Mouse (Mus musculus): ENCODE measurements around the gene Cfap61. TPM values are rescaled to one million over a fixed set of nuclear protein-coding genes. Genes with fewer than 3 reads are reported as not detected.
A peak's percentile ranks its signal among the peaks of the same experiment; 100 is the strongest.

Gene Cfap61
- polyA plus RNA-seq, 1 experiment from 2014 or later, result 2.9 TPM

DNA sequence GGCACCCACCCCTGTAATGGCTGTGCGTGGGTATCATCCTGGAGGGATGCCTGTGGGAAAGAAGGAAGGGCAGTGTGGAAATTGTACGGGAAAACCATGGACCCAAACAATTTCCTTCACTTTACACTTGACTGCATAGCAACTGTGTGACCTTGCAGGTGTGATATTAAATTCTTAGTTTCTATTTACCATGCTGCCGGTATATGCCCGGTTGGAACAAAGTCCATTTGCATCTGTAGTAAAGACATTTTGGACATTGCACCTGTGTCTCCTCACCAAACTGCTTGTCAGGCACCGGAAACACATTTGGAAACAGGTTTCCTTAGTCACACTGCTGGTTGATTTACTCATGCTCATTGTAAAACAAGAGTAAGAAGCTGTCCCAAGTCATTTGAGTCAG, 109.1 kb downstream of the Cfap61 start:
- 92% methylated on average over 5 of the region's 5 CpGs for WGBS
- Histone ChIP-seq H3K36me3 (ENCODE audit: control insufficient read depth, insufficient read depth, low read length) (no peaks in the 10 kb centered on the region), H3K4me1 (ENCODE audit: control insufficient read depth, insufficient read depth, low read length) (peaks cover 14% of the 10 kb centered on the region), H3K9me3 (replicated peaks; ENCODE audit: control insufficient read depth, low read length, poor library complexity, severe bottlenecking) (no peaks in the 10 kb centered on the region), H3K4me3 (ENCODE audit: low read depth, low read length) (no peak overlapping the region), H3K27me3 (ENCODE audit: control insufficient read depth, insufficient read depth, low read depth, low read length) (no peaks in the 10 kb centered on the region), H3K9ac (ENCODE audit: low read depth, low read length) (no peak overlapping the region), H3K27ac (ENCODE audit: low read length) (no peak overlapping the region), H3K4me2 (ENCODE audit: low read length) (no peak overlapping the region)
- no peak for ATAC-seq

GRCm38 (mm10) chr2:146044926-146045890, 110.6 kb downstream of the Cfap61 start:
- Histone ChIP-seq H3K4me2 (ENCODE audit: low read length) (peak overlapping the region; percentile 43), H3K4me3 (ENCODE audit: low read depth, low read length) (no peak overlapping the region), H3K36me3 (ENCODE audit: control insufficient read depth, insufficient read depth, low read length) (no peaks in the 10 kb centered on the region), H3K9me3 (replicated peaks; ENCODE audit: control insufficient read depth, low read length, poor library complexity, severe bottlenecking) (no peaks in the 10 kb centered on the region), H3K27me3 (ENCODE audit: control insufficient read depth, insufficient read depth, low read depth, low read length) (no peaks in the 10 kb centered on the region), H3K4me1 (ENCODE audit: control insufficient read depth, insufficient read depth, low read length) (peaks cover 14% of the 10 kb centered on the region), H3K9ac (ENCODE audit: low read depth, low read length) (no peak overlapping the region), H3K27ac (ENCODE audit: low read length) (no peak overlapping the region; the same call in 1 of the 2 replicates)
- ATAC-seq, result peak; percentile 60
- 39% methylated on average over 24 of the region's 24 CpGs for WGBS

DNA sequence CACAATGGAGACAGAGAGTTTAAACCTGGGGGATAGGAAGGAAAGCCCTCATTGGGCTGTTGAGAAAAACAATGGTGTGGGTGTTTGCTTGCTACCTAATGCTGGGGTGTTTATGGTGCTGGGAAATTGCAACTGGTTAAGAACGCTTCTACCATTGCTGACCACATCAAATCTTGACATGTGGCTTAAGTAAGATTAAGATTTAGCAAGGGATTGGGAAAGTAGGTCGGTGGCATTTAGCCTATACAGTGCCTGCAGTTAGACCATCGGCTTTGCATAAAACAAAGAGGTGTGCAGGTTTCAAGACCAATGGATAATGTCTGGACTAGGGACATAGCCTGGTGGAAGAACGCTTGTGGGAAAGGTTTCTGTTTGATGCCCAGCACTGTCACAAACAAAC, 113.1 kb downstream of the Cfap61 start:
- no peaks in the 10 kb centered on the region for H3K27me3 ChIP-seq (ENCODE audit: control insufficient read depth, insufficient read depth, low read depth, low read length)
- H3K4me3 ChIP-seq (ENCODE audit: low read depth, low read length), result no peak overlapping the region
- H3K9me3 ChIP-seq (replicated peaks; ENCODE audit: control insufficient read depth, low read length, poor library complexity, severe bottlenecking), result no peaks in the 10 kb centered on the region
- no peak overlapping the region for H3K9ac ChIP-seq (ENCODE audit: low read depth, low read length)
- no peak overlapping the region for H3K4me2 ChIP-seq (ENCODE audit: low read length)
- no peaks in the 10 kb centered on the region for H3K36me3 ChIP-seq (ENCODE audit: control insufficient read depth, insufficient read depth, low read length)
- 65% methylated on average over 4 of the region's 4 CpGs for WGBS
- H3K27ac ChIP-seq (ENCODE audit: low read length), result no peak overlapping the region
- ATAC-seq, result no peak
- H3K4me1 ChIP-seq (ENCODE audit: control insufficient read depth, insufficient read depth, low read length), result peaks cover 14% of the 10 kb centered on the region

GRCm38 (mm10) chr2:146048221-146048829, 113.7 kb downstream of the Cfap61 start:
- Histone ChIP-seq H3K36me3 (ENCODE audit: control insufficient read depth, insufficient read depth, low read length) (no peaks in the 10 kb centered on the region), H3K4me2 (ENCODE audit: low read length) (peak overlapping the region; percentile 3; the same call in 1 of the 2 replicates), H3K9me3 (replicated peaks; ENCODE audit: control insufficient read depth, low read length, poor library complexity, severe bottlenecking) (no peaks in the 10 kb centered on the region), H3K27ac (ENCODE audit: low read length) (0 out of 2 replicates have a peak overlapping the region, but pooled peaks have one; percentile 6), H3K4me1 (ENCODE audit: control insufficient read depth, insufficient read depth, low read length) (peaks cover 14% of the 10 kb centered on the region), H3K9ac (ENCODE audit: low read depth, low read length) (no peak overlapping the region), H3K27me3 (ENCODE audit: control insufficient read depth, insufficient read depth, low read depth, low read length) (no peaks in the 10 kb centered on the region), H3K4me3 (ENCODE audit: low read depth, low read length) (no peak overlapping the region)
- 34% methylated on average over 17 of the region's 17 CpGs for WGBS
- peak; percentile 75 for ATAC-seq

GRCm38 (mm10) chr2:146049339-146049738, 114.8 kb downstream of the Cfap61 start:
- no peak overlapping the region for H3K4me2 ChIP-seq (ENCODE audit: low read length)
- peaks cover 14% of the 10 kb centered on the region for H3K4me1 ChIP-seq (ENCODE audit: control insufficient read depth, insufficient read depth, low read length)
- no peak for ATAC-seq

GRCm38 (mm10) chr2:146050069-146050468, 115.5 kb downstream of the Cfap61 start:
- H3K4me3 ChIP-seq (ENCODE audit: low read depth, low read length), result no peak overlapping the region
- no peak overlapping the region for H3K4me2 ChIP-seq (ENCODE audit: low read length)
- no peak overlapping the region for H3K27ac ChIP-seq (ENCODE audit: low read length)
- H3K27me3 ChIP-seq (ENCODE audit: control insufficient read depth, insufficient read depth, low read depth, low read length), result no peaks in the 10 kb centered on the region
- peaks cover 11% of the 10 kb centered on the region; the same call in 1 of the 2 replicates for H3K4me1 ChIP-seq (ENCODE audit: control insufficient read depth, insufficient read depth, low read length)
- no peak overlapping the region for H3K9ac ChIP-seq (ENCODE audit: low read depth, low read length)
- H3K9me3 ChIP-seq (replicated peaks; ENCODE audit: control insufficient read depth, low read length, poor library complexity, severe bottlenecking), result no peaks in the 10 kb centered on the region
- no peak for ATAC-seq
- WGBS, result 26% methylated on average over 3 of the region's 3 CpGs
- no peaks in the 10 kb centered on the region for H3K36me3 ChIP-seq (ENCODE audit: control insufficient read depth, insufficient read depth, low read length)

More at GRCm38 (mm10) chr2:146049339-146049738, 114.8 kb downstream of the Cfap61 start:
- Histone ChIP-seq H3K36me3 (ENCODE audit: control insufficient read depth, insufficient read depth, low read length) (no peaks in the 10 kb centered on the region), H3K4me3 (ENCODE audit: low read depth, low read length) (no peak overlapping the region), H3K9ac (ENCODE audit: low read depth, low read length) (no peak overlapping the region), H3K9me3 (replicated peaks; ENCODE audit: control insufficient read depth, low read length, poor library complexity, severe bottlenecking) (no peaks in the 10 kb centered on the region), H3K27ac (ENCODE audit: low read length) (no peak overlapping the region), H3K27me3 (ENCODE audit: control insufficient read depth, insufficient read depth, low read depth, low read length) (no peaks in the 10 kb centered on the region)
- 86% methylated on average over 5 of the region's 5 CpGs for WGBS

DNA sequence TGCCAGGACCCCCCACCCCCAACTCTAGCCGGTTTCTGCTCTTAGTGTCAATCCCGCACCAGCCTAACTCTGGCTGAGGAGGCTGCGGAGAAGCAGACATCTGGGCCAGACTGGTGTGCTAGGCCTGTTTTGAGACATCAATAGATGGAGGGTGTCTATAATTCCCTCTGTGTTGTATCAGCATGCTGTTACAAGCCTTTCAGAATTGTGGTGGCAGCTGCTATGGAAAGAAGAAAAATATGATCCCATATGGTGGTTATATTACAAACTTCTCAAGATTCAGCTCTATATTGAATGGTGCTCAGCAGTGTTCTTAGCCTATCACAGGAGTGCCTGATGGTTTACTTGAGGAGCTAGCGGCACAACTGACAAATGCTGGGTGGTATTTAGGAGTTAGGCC, 116.8 kb downstream of the Cfap61 start:
- Histone ChIP-seq H3K27ac (ENCODE audit: low read length) (no peak overlapping the region), H3K9ac (ENCODE audit: low read depth, low read length) (no peak overlapping the region), H3K4me2 (ENCODE audit: low read length) (no peak overlapping the region), H3K9me3 (replicated peaks; ENCODE audit: control insufficient read depth, low read length, poor library complexity, severe bottlenecking) (no peaks in the 10 kb centered on the region), H3K27me3 (ENCODE audit: control insufficient read depth, insufficient read depth, low read depth, low read length) (no peaks in the 10 kb centered on the region), H3K36me3 (ENCODE audit: control insufficient read depth, insufficient read depth, low read length) (no peaks in the 10 kb centered on the region), H3K4me3 (ENCODE audit: low read depth, low read length) (no peak overlapping the region), H3K4me1 (ENCODE audit: control insufficient read depth, insufficient read depth, low read length) (peaks cover 5% of the 10 kb centered on the region; the same call in 1 of the 2 replicates)
- WGBS, result 71% methylated on average over 4 of the region's 4 CpGs
- ATAC-seq, result no peak

DNA sequence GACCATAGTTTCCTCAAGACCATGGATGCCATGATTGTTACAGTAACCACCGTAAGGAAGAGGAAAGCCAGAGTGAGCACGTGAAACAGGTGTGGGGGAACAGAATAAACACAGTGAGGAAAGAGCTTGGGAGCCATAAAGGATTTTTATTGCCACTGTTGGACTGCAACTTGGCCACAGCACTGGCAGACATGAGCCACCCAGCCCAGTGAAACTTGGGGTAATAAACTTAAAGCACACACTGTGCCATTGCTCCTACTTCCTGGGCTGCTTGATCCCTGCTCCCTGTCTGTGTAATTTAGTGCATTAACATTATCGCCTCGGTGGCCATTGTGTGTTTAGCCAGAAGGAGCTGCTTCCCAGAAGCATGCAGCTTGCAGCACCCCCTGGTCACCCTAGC, 122.5 kb downstream of the Cfap61 start:
- Histone ChIP-seq H3K27ac (ENCODE audit: low read length) (no peak overlapping the region), H3K9ac (ENCODE audit: low read depth, low read length) (no peak overlapping the region), H3K27me3 (ENCODE audit: control insufficient read depth, insufficient read depth, low read depth, low read length) (no peaks in the 10 kb centered on the region), H3K4me3 (ENCODE audit: low read depth, low read length) (no peak overlapping the region), H3K4me1 (ENCODE audit: control insufficient read depth, insufficient read depth, low read length) (peaks cover 9% of the 10 kb centered on the region), H3K4me2 (ENCODE audit: low read length) (no peak overlapping the region), H3K9me3 (replicated peaks; ENCODE audit: control insufficient read depth, low read length, poor library complexity, severe bottlenecking) (no peaks in the 10 kb centered on the region), H3K36me3 (ENCODE audit: control insufficient read depth, insufficient read depth, low read length) (no peaks in the 10 kb centered on the region)
- no peak for ATAC-seq
- WGBS, result 79% methylated on average over 4 of the region's 4 CpGs

GRCm38 (mm10) chr2:146058791-146059190, 124.2 kb downstream of the Cfap61 start:
- Histone ChIP-seq H3K4me2 (ENCODE audit: low read length) (no peak overlapping the region), H3K4me1 (ENCODE audit: control insufficient read depth, insufficient read depth, low read length) (peaks cover 25% of the 10 kb centered on the region), H3K9ac (ENCODE audit: low read depth, low read length) (no peak overlapping the region), H3K27me3 (ENCODE audit: control insufficient read depth, insufficient read depth, low read depth, low read length) (no peaks in the 10 kb centered on the region), H3K36me3 (ENCODE audit: control insufficient read depth, insufficient read depth, low read length) (no peaks in the 10 kb centered on the region), H3K9me3 (replicated peaks; ENCODE audit: control insufficient read depth, low read length, poor library complexity, severe bottlenecking) (no peaks in the 10 kb centered on the region), H3K4me3 (ENCODE audit: low read depth, low read length) (no peak overlapping the region), H3K27ac (ENCODE audit: low read length) (no peak overlapping the region)
- WGBS, result 39% methylated on average over 3 of the region's 3 CpGs
- no peak for ATAC-seq
